Mouse (Mus musculus) cortical plate, adult 2 months (tissue): ENCODE measurements at regions not wholly inside any gene's neighbourhood (a gene's known extent, or its start where the extent isn't known, plus 50 kb on each side); places are given as distances from the start of the nearest gene placed in this dataset.

Experiments
- H3K27ac ChIP-seq: fragments of 200-500 bp; 2 replicates; pipeline ENCODE4 v1.5.1; 2012; ENCODE audit warnings: low read length, control low read depth, inconsistent platforms; ENCODE audit not compliant: insufficient read depth
- H3K4me1 ChIP-seq: fragments of 200-500 bp; 2 replicates; pipeline ENCODE4 v1.6.1; 2011; ENCODE audit warnings: low read length; ENCODE audit not compliant: control insufficient read depth, insufficient read depth
- H3K4me3 ChIP-seq: fragments of 200-500 bp; 2 replicates; pipeline ENCODE4 v1.5.1; 2011; ENCODE audit warnings: mild to moderate bottlenecking, low read length, control low read depth; ENCODE audit not compliant: insufficient read depth
- CTCF ChIP-seq: fragments of 200-500 bp; IDR thresholded peaks from 2 replicates; pipeline ENCODE4 v1.5.1; 2011; ENCODE audit warnings: mild to moderate bottlenecking, control low read depth, low read length; ENCODE audit not compliant: insufficient read depth; ENCODE audit errors: extremely low read depth
- POLR2A ChIP-seq: fragments of 200-500 bp; IDR thresholded peaks from 2 replicates; pipeline ENCODE4 v1.6.1; 2011; ENCODE audit warnings: mild to moderate bottlenecking, low read length, control low read depth; ENCODE audit not compliant: insufficient read depth; ENCODE audit errors: extremely low read depth

- Histone ChIP-seq H3K4me3 (no peak overlapping the region), H3K4me1 (peaks cover 4% of the 10 kb centered on the region; the same call in 1 of the 2 replicates), H3K27ac (no peak overlapping the region)
- TF ChIP-seq POLR2A (no peak), CTCF (no peak)
Observed at GRCm38 (mm10) chr15:62290687-62291086, 1367.9 kb upstream of the A1bg start.

- Histone ChIP-seq H3K4me1 (no peaks in the 10 kb centered on the region), H3K27ac (no peak overlapping the region), H3K4me3 (no peak overlapping the region)
- no peak for TF ChIP-seq CTCF
- no peak for TF ChIP-seq POLR2A
Observed at GRCm38 (mm10) chr15:62286666-62287655, 1364.1 kb upstream of the A1bg start.

- H3K4me1 ChIP-seq = no peaks in the 10 kb centered on the region
- H3K4me3 ChIP-seq = no peak overlapping the region
- TF ChIP-seq CTCF = no peak
- TF ChIP-seq POLR2A = no peak
- H3K27ac ChIP-seq = no peak overlapping the region
Observed at GRCm38 (mm10) chr15:62284606-62285531, 1362.1 kb upstream of the A1bg start.

GRCm38 (mm10) chr15:62283661-62284429, 1361.0 kb upstream of the A1bg start:
- no peak for TF ChIP-seq POLR2A
- TF ChIP-seq CTCF = no peak
- H3K27ac ChIP-seq = no peak overlapping the region
- no peaks in the 10 kb centered on the region for H3K4me1 ChIP-seq
- H3K4me3 ChIP-seq = no peak overlapping the region

GRCm38 (mm10) chr15:62282646-62283045, 1359.8 kb upstream of the A1bg start:
- no peaks in the 10 kb centered on the region for H3K4me1 ChIP-seq
- no peak overlapping the region for H3K4me3 ChIP-seq
- no peak overlapping the region for H3K27ac ChIP-seq
- no peak for TF ChIP-seq CTCF
- TF ChIP-seq POLR2A = no peak

- no peak overlapping the region for H3K4me3 ChIP-seq
- H3K27ac ChIP-seq = no peak overlapping the region
- TF ChIP-seq CTCF (no peak), POLR2A (no peak)
- H3K4me1 ChIP-seq = no peaks in the 10 kb centered on the region
Observed at GRCm38 (mm10) chr15:62282116-62282515, 1359.3 kb upstream of the A1bg start.

- Histone ChIP-seq H3K4me1 (no peaks in the 10 kb centered on the region), H3K27ac (no peak overlapping the region), H3K4me3 (no peak overlapping the region)
- TF ChIP-seq POLR2A (no peak), CTCF (no peak)
Observed at GRCm38 (mm10) chr15:62279526-62279925, 1356.7 kb upstream of the A1bg start.

GRCm38 (mm10) chr15:62274818-62275217, 1352.0 kb upstream of the A1bg start:
- no peak overlapping the region for H3K4me3 ChIP-seq
- H3K27ac ChIP-seq = no peak overlapping the region
- no peaks in the 10 kb centered on the region for H3K4me1 ChIP-seq
- no peak for TF ChIP-seq POLR2A
- no peak for TF ChIP-seq CTCF

- no peak overlapping the region for H3K4me3 ChIP-seq
- no peaks in the 10 kb centered on the region for H3K4me1 ChIP-seq
- no peak for TF ChIP-seq CTCF
- no peak overlapping the region for H3K27ac ChIP-seq
Observed at GRCm38 (mm10) chr15:62273855-62274488, 1351.2 kb upstream of the A1bg start.
